Mouse (Mus musculus) left cerebral cortex, adult 2 months (tissue): ENCODE data around the gene Gm14399. TPM values are rescaled to one million over a fixed set of nuclear protein-coding genes. Genes with fewer than 3 reads are reported as not detected.
"Not testable (repeated sequence)": the region's sequence is repeated elsewhere in the genome, so short reads cannot be mapped to it uniquely, and the experiment has no call there.

Experiments
- DNase-seq, 2 experiments: peaks; one replicate each; pipeline ENCODE4 v3.0.0; 2021 to 2022; ENCODE audit warnings: low spot score in 2 of 2, mixed read lengths in 1 of 2; ENCODE audit errors: extremely low spot score in 1 of 2
- H3K27ac ChIP-seq: fragments of 200-600 bp; 2 replicates; pipeline ENCODE4 v1.8.1; 2022
- H3K4me3 ChIP-seq: fragments of 200-600 bp; 2 replicates; pipeline ENCODE4 v1.8.1; 2022
- CTCF ChIP-seq: fragments of 200-600 bp; IDR thresholded peaks from 2 replicates; pipeline ENCODE4 v1.8.1; 2022; ENCODE audit warnings: antibody characterized with exemption, mild to moderate bottlenecking, moderate library complexity
- intact Hi-C: fragments of 180-260 bp; cut with DNase I; formaldehyde crosslinking; loops from one replicate; pipeline ENCODE4 v1.15.1; 2025
- long read RNA-seq, 2 experiments: library from polyadenylated mRNA; stranded (forward); transcript quantifications; one replicate each; pipeline ENCODE4 v2.0.0; 2021; ENCODE audit warnings: borderline mapping rate in 2 of 2
- total RNA-seq, 2 experiments: library from RNA; stranded (reverse); gene quantifications; 2 replicates each; pipeline ENCODE4 v1.2.3; 2021

Gm14399 gene
- 10 to 100 TPM; 16.4 to 20.2 TPM for total RNA-seq
- long read RNA-seq, experiment 1, partial matches to known transcripts: 1 of 5 reads
- long read RNA-seq, experiment 1, other reads (novel, unspliced or antisense): 0 of 5 reads
- long read RNA-seq, experiment 2, partial matches to known transcripts: 1 of 10 reads
- long read RNA-seq, experiment 2, other reads (novel, unspliced or antisense): 3 of 10 reads

GRCm38 (mm10) chr2:175141993-175142295 is at the start of gene Gm14399:
TSS of gene Gm14399 (minus strand) at chr2:175142012.
- intact Hi-C loops, DNase-seq: not testable (repeated sequence)
- Histone ChIP-seq H3K4me3 (peak within 1 kb of the TSS; percentile 54), H3K27ac (peak within 1 kb of the TSS; percentile 71)

- H3K27ac ChIP-seq, intact Hi-C loops, H3K4me3 ChIP-seq, DNase-seq: not testable (repeated sequence)
Observed at GRCm38 (mm10) chr2:175179008-175179407, 37.2 kb upstream of the Gm14399 start.

DNA sequence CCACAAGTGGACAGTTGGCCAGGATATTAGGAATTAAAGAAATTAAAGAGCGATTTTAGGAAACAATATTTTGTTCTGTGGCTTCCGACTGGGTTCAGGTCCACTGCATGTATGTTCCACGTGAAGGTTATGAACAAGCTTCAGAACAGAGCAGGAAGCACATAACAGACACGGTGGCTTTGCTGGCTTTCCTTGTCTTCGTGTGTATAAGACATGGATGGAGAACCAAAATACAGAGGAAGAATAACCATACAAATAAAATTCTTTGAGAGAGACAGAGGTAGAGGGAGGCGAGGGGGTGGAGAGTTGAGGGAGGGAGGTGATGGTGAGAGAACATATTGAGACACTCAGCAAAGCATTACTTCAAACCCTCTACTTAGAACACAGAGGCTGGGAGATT is 34.5 kb upstream of the Gm14399 start:
- intact Hi-C loops: no loop called here
- no peak overlapping the region for H3K4me3 ChIP-seq
- no peak for TF ChIP-seq CTCF
- DNase-seq: no peak
- no peak overlapping the region for H3K27ac ChIP-seq

DNA sequence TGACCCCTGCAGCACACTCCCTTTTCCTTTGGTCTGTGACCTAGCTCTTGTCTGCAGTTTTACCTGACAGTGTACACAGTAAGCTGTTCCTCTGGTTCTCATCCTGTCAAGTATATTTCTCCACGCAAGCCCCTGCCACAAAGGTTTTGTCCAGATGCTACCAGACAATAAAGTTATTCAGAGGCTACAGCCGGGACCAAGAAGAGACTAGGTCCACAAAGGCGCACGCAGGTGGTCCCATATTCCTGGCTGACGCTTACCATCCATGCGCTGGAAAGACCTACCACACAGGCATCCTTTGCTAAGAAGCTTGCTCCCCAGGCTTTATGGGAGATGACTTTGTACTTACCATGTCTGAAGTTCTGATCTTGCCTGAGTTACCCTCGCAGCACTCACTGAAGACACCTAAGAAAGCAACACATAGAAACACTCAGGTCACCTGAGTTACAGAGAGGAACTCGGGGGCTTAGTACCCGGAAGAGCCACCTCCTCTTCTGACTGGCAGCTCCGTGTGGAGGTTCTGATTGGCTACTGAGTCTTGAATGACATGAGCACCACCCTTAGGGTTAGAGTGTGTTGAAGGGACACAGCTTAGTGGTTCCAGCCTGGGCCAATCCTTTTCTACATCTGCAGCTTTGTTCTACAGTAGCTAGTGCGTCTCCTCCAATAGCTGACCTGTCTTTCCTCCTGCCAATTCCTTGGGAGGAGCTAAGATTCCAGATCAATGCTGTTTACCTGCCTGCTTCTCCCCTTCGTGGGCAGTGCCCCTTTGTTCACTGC is 33.8 kb upstream of the Gm14399 start, which contains the start of gene Gm14443:
Gm14443 (minus strand) TSS at position 471 of the 780 bp plus-strand sequence.
- DNase-seq, intact Hi-C loops, H3K27ac ChIP-seq, H3K4me3 ChIP-seq: not testable (repeated sequence)

DNA sequence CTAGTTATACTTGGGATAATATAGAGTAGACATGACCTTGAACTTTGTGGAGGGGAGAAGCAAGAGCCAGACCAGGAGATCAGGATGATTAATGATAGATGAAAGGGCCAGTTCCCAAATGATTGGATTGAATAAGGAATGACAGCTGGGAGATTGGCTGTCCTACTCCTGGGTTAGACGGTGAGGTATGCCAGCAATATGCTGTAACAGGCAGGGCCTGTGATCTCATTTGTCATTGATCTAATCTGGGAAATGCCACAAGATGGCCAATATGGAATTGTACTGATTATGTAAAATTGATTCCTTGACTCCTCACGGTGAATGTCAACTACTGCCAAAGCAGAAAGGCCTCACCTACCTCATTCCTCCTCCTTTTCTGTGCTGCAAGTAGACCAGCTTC is 32.2 kb upstream of the Gm14399 start:
- H3K27ac ChIP-seq, DNase-seq, H3K4me3 ChIP-seq, intact Hi-C loops: not testable (repeated sequence)

DNA sequence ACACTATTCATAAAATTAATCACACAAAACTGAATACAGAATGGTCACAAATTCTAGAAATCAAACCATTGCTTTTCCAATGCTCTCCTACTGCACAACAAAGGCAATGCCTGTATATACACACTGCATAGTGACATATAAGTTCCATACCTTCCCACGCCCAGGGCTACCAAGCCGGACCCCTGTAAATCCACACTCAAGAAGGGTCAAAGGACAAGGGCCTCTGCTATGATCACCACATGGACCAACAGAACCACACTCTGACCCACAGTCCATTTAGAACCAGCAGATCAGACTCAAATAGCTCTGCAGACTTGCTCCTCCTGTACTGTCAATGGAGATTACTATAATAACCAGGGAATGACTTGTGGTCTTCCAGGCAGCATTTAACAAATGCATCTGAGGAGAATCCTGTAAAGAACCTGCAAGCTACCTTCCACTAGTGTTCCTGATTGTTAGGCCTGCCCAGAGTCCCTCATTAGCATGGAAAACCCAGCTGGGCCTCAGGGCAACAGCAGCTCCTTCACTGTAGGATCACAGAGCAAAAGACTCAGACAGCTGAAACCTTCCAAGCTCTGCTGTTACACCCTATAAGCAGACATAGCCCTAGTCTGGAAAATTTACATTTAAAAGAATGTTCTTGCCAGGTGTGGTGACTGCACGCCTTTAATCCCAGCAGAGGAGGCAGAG is 31.2 kb upstream of the Gm14399 start:
- DNase-seq, H3K4me3 ChIP-seq, intact Hi-C loops, H3K27ac ChIP-seq: not testable (repeated sequence)

DNA sequence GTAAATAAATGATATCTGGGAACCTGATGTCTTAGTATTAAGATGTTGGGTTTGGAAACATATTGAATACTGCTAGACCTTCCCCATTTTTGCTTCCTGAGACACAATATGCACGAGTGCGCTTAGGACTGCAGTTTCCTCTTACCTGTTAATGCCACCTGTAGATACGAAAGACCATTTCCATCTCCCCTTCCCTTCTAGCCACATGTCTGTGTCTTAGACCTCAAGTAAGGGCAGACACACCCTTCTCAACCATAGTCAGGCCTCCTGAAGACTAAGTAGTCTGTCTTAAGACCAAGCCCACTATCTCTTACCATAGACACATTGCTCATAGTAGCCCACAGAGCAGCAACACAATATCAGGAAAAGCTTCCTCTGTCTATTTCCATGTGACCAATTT is 30.3 kb upstream of the Gm14399 start:
- H3K27ac ChIP-seq: no peak overlapping the region
- no peak for TF ChIP-seq CTCF
- intact Hi-C loops: no loop called here
- no peak overlapping the region for H3K4me3 ChIP-seq
- no peak for DNase-seq

- H3K4me3 ChIP-seq, DNase-seq, H3K27ac ChIP-seq, intact Hi-C loops: not testable (repeated sequence)
Observed at GRCm38 (mm10) chr2:175166870-175167269, 25.1 kb upstream of the Gm14399 start.

- DNase-seq, H3K27ac ChIP-seq, H3K4me3 ChIP-seq, intact Hi-C loops: not testable (repeated sequence)
Observed at GRCm38 (mm10) chr2:175165110-175165509, 23.3 kb upstream of the Gm14399 start.

GRCm38 (mm10) chr2:175161438-175161837 is 19.6 kb upstream of the Gm14399 start:
- intact Hi-C loops, DNase-seq, H3K4me3 ChIP-seq, H3K27ac ChIP-seq: not testable (repeated sequence)

GRCm38 (mm10) chr2:175158642-175159041 is 16.8 kb upstream of the Gm14399 start:
- no peak overlapping the region for H3K27ac ChIP-seq
- DNase-seq: no peak
- intact Hi-C loops: no loop called here
- no peak overlapping the region for H3K4me3 ChIP-seq
- TF ChIP-seq CTCF: no peak

DNA sequence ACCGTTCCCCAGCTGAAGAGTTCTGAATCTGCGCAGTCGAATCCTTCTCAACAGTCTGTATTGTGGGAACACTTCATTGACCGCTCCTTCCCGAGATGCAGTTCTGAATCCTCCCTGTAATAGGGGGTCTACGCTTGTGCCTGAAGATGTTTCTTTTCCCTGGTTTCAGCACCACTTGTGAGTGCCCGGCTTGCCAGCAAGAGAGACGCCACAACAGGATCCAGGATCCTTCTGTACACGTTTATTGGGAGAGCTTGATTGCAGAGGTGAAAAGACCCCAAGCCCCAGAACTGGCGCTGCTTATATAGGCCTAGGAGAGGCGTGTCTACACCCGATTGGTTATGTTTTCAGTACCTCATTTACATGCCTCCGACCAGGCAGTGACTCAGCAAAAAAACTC is 14.9 kb upstream of the Gm14399 start:
- TF ChIP-seq CTCF: no peak
- intact Hi-C loops: no loop called here
- no peak for DNase-seq
- Histone ChIP-seq H3K27ac (no peak overlapping the region), H3K4me3 (no peak overlapping the region)

DNA sequence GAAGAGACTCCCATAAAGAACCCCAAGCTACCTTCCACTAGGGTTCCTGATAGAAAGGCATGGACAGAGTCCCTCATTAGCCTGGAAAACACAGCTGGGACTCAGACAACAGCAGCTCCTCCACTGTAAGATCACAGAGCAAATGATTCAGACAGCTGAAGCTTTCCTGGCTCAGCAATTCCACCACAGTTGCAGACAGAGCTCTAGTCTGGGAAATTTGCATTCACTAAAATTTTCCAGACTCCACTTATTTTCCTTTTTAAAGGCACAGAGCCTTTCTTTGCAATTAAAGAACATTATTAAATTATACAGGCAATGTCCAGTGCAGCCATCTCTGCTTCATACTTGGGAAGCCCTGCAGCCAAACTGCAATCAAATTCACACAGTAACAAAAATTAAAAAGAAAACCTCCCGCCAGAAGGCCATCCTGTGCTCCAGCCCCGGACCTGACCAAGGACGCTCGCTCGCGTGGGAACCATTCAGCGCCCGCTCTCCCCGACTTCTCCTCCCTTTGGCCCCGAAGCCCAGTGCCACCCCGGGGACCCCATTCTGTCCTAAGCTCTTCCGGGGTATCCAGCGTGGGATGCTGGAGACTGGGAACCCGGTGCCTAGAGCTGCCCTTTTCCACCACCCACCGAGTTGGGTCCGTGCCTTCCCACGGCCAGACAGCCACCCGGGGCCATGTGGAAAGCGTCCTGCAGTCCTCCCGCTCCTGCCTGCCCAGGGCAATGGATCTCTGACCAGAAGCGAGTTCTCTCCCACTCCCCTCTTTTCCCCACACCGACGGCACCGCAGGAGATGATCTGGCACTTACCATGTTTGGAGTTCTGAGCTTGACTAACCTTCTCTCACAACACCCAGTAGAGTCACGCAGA is 457 bp downstream of the Gm14399 start:
- intact Hi-C loops: not testable (repeated sequence)
- H3K4me3 ChIP-seq: peak overlapping the region; percentile 54
- peak; percentile 11 to 20 for DNase-seq
- H3K27ac ChIP-seq: peak overlapping the region; percentile 71

- DNase-seq, H3K27ac ChIP-seq, H3K4me3 ChIP-seq, intact Hi-C loops: not testable (repeated sequence)
Observed at GRCm38 (mm10) chr2:175140624-175141023, 1.2 kb downstream of the Gm14399 start.
